Mouse (Mus musculus): ENCODE data around the gene Pfkm. TPM values are rescaled to one million over a fixed set of nuclear protein-coding genes. Genes with fewer than 3 reads are reported as not detected.
A peak's percentile ranks its signal among the peaks of the same experiment; 100 is the strongest.

Gene Pfkm
- polyA plus RNA-seq, 1 experiment from 2014 or later, result 9.1 TPM

DNA sequence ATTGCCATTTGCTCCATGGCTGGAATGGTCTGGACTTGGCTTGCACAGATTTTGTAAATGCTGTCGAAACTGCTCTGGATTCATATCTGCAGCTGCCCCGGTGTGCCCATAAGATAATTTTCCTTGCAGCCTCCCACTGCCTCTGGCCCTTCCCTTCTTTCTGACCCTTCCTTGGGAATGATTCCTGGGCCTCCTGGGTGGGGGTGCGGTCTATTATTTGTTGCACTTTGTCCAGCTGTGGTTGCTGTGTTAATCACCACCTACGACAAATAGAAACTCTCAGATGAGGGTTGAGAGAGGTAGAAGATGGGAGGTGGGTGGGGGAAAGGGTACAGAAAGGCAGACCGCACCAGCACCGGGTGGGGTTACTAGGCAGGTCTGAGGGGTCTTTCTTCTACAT, 14.8 kb downstream of the Pfkm start:
- 70% methylated on average over 6 of the region's 6 CpGs for WGBS (ENCODE audit: insufficient replicate concordance)
- Histone ChIP-seq H3K9me3 (ENCODE audit: low read length) (no peaks in the 10 kb centered on the region), H3K4me1 (ENCODE audit: insufficient read depth) (peaks cover 12% of the 10 kb centered on the region), H3K4me2 (ENCODE audit: low read depth, low read length) (no peak overlapping the region), H3K36me3 (replicated peaks; ENCODE audit: insufficient read depth, low read length) (0 out of 2 replicates have a peak, but pooled peaks cover 3% of the 10 kb centered on the region), H3K4me3 (ENCODE audit: low read depth, low read length) (no peak overlapping the region), H3K9ac (replicated peaks) (no peak overlapping the region), H3K27me3 (ENCODE audit: insufficient read depth, low read length) (no peaks in the 10 kb centered on the region), H3K27ac (ENCODE audit: low read depth) (no peak overlapping the region)
- ATAC-seq, result no peak
- TF ChIP-seq EP300 (IDR thresholded peaks at IDR 0.05; ENCODE audit: low read depth) (no peak), CTCF (IDR thresholded peaks at IDR 0.05; ENCODE audit: low read depth) (no peak)
- DNase-seq, result no peak

GRCm38 (mm10) chr15:98107703-98108296, 15.4 kb downstream of the Pfkm start:
- WGBS (ENCODE audit: insufficient replicate concordance), result 42% methylated on average over 11 of the region's 11 CpGs
- Histone ChIP-seq H3K36me3 (replicated peaks; ENCODE audit: insufficient read depth, low read length) (0 out of 2 replicates have a peak, but pooled peaks cover 3% of the 10 kb centered on the region), H3K4me1 (ENCODE audit: insufficient read depth) (peaks cover 12% of the 10 kb centered on the region), H3K4me3 (ENCODE audit: low read depth, low read length) (peak overlapping the region; percentile 64), H3K9ac (replicated peaks) (peak overlapping the region; percentile 70), H3K4me2 (ENCODE audit: low read depth, low read length) (peak overlapping the region; percentile 84), H3K27me3 (ENCODE audit: insufficient read depth, low read length) (no peaks in the 10 kb centered on the region), H3K9me3 (ENCODE audit: low read length) (no peaks in the 10 kb centered on the region), H3K27ac (ENCODE audit: low read depth) (no peak overlapping the region)
- no peak for TF ChIP-seq CTCF (IDR thresholded peaks at IDR 0.05; ENCODE audit: low read depth)
- no peak for TF ChIP-seq EP300 (IDR thresholded peaks at IDR 0.05; ENCODE audit: low read depth)
- DNase-seq (no peak), ATAC-seq (peak; percentile 21)

GRCm38 (mm10) chr15:98108297-98109152, 16.1 kb downstream of the Pfkm start:
- Histone ChIP-seq H3K4me2 (ENCODE audit: low read depth, low read length) (peak overlapping the region; percentile 84), H3K27me3 (ENCODE audit: insufficient read depth, low read length) (no peaks in the 10 kb centered on the region), H3K9ac (replicated peaks) (peak overlapping the region; percentile 70), H3K27ac (ENCODE audit: low read depth) (no peak overlapping the region), H3K4me1 (ENCODE audit: insufficient read depth) (peaks cover 12% of the 10 kb centered on the region), H3K9me3 (ENCODE audit: low read length) (no peaks in the 10 kb centered on the region), H3K4me3 (ENCODE audit: low read depth, low read length) (peak overlapping the region; percentile 64), H3K36me3 (replicated peaks; ENCODE audit: insufficient read depth, low read length) (0 out of 2 replicates have a peak, but pooled peaks cover 3% of the 10 kb centered on the region)
- DNase-seq (peak; percentile 80), ATAC-seq (peak; percentile 94)
- WGBS (ENCODE audit: insufficient replicate concordance), result 3% methylated on average over 37 of the region's 37 CpGs
- TF ChIP-seq CTCF (IDR thresholded peaks at IDR 0.05; ENCODE audit: low read depth) (peak; percentile 16; the same call in 1 of the 2 replicates), EP300 (IDR thresholded peaks at IDR 0.05; ENCODE audit: low read depth) (no peak)

- H3K9me3 ChIP-seq (ENCODE audit: low read length), result no peaks in the 10 kb centered on the region
- peaks cover 12% of the 10 kb centered on the region for H3K4me1 ChIP-seq (ENCODE audit: insufficient read depth)
- TF ChIP-seq CTCF (IDR thresholded peaks at IDR 0.05; ENCODE audit: low read depth) (no peak), EP300 (IDR thresholded peaks at IDR 0.05; ENCODE audit: low read depth) (no peak)
- H3K36me3 ChIP-seq (replicated peaks; ENCODE audit: insufficient read depth, low read length), result 0 out of 2 replicates have a peak, but pooled peaks cover 3% of the 10 kb centered on the region
- H3K4me3 ChIP-seq (ENCODE audit: low read depth, low read length), result no peak overlapping the region
- no peak for ATAC-seq
- 60% methylated on average over 5 of the region's 5 CpGs for WGBS (ENCODE audit: insufficient replicate concordance)
- H3K4me2 ChIP-seq (ENCODE audit: low read depth, low read length), result no peak overlapping the region
- no peak overlapping the region for H3K9ac ChIP-seq (replicated peaks)
- no peaks in the 10 kb centered on the region for H3K27me3 ChIP-seq (ENCODE audit: insufficient read depth, low read length)
- no peak overlapping the region for H3K27ac ChIP-seq (ENCODE audit: low read depth)
- DNase-seq, result peak; percentile 28
These were observed 19.4 kb downstream of the Pfkm start for GRCm38 (mm10) chr15:98111791-98112190.

DNA sequence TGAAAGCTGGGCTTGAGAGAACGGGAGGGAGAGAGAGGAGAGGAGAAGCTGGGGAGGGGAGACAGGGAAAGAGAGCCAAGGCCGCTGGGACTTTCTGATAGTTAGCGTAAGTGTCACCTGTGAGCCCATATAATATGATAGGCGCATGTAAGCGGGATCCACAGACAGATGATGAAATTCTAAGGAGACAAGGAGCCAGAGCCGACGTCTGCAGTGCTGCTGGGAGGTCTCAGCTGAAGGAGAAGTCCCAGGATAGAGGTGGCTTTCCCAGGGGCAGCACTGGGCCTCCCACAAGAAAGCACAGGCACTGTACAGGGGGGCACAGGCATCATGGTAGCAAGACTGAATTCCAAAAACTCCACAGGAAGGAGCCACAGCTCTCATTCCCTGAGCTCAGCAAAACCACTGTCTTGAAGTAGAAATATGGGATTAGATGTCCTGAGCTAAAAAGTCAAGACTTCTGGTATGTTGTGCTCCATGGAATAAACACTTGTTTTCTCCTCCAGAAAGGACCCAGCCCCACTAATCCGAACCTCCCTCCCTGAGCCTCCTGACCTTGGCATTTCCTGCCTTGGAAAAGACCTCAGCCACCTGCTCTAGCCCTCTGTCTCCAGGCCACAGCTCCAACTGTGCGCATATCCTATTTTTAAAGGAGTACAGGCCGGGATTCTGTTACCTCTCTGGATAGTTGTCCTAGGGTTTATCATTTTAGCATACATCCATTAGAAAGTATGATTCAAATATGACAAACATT, 21.9 kb downstream of the Pfkm start:
- Histone ChIP-seq H3K4me1 (ENCODE audit: insufficient read depth) (peaks cover 6% of the 10 kb centered on the region; the same call in 1 of the 2 replicates), H3K27ac (ENCODE audit: low read depth) (no peak overlapping the region), H3K4me3 (ENCODE audit: low read depth, low read length) (no peak overlapping the region), H3K4me2 (ENCODE audit: low read depth, low read length) (no peak overlapping the region), H3K27me3 (ENCODE audit: insufficient read depth, low read length) (no peaks in the 10 kb centered on the region), H3K9me3 (ENCODE audit: low read length) (no peaks in the 10 kb centered on the region), H3K9ac (replicated peaks) (no peak overlapping the region), H3K36me3 (replicated peaks; ENCODE audit: insufficient read depth, low read length) (peaks cover 7% of the 10 kb centered on the region)
- TF ChIP-seq CTCF (IDR thresholded peaks at IDR 0.05; ENCODE audit: low read depth) (no peak), EP300 (IDR thresholded peaks at IDR 0.05; ENCODE audit: low read depth) (no peak)
- ATAC-seq (no peak), DNase-seq (no peak)
- WGBS (ENCODE audit: insufficient replicate concordance), result 87% methylated on average over 10 of the region's 10 CpGs

All from liver, postnatal 0 days (tissue).